Mouse (Mus musculus): ENCODE measurements around the gene Bcl2. TPM values are rescaled to one million over a fixed set of nuclear protein-coding genes. Genes with fewer than 3 reads are reported as not detected.

The Bcl2 gene
- total and polyA plus RNA-seq, 3 experiments, result 4.5 to 13.6 (median 8.7) TPM

DNA sequence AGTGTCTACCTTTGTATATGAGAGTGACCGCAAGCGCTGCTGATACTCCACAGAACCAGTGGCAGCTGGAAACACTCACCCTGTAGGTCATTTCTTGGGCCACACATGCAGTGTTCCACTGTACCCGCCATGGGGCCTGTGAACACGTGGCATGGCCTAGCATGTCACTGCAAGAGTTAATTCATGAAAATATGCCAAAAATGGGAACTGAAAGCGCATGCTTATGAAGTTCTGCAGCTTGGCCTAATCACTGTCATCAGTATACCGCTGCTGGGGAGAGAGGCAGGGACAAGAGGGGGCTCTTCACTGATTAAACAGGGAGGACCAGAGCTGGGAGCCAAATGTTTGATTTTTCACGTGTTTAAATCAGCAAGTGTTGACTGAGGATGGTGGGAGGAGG lies 161.2 kb downstream of the Bcl2 start (continued):
- TF ChIP-seq TBP (conservative IDR thresholded peaks at IDR 0.05; ENCODE audit: low read depth, low read length) (no peak), SIN3A (IDR thresholded peaks at IDR 0.05; ENCODE audit: low read length) (peak; percentile 45; the same call in 1 of the 2 replicates), POLR2A (IDR thresholded peaks at IDR 0.05; ENCODE audit: low read depth, low read length) (no peak), HCFC1 (IDR thresholded peaks at IDR 0.05; ENCODE audit: low read depth, low read length) (0 out of 2 replicates have a peak, but pooled peaks have one; percentile 21), CHD2 (IDR thresholded peaks at IDR 0.05; ENCODE audit: low read length) (no peak), USF1 (IDR thresholded peaks at IDR 0.05; ENCODE audit: low read depth, low read length) (peak; percentile 67), JUN (IDR thresholded peaks at IDR 0.05; ENCODE audit: insufficient read depth, low read depth, low read length) (no peak), PAX5 (IDR thresholded peaks at IDR 0.05; ENCODE audit: low read length) (no peak), ZC3H11A (IDR thresholded peaks at IDR 0.05; ENCODE audit: low read depth, low read length) (no peak), NRF1 (IDR thresholded peaks at IDR 0.05; ENCODE audit: low read depth, low read length) (peak; percentile 61), ZNF384 (IDR thresholded peaks at IDR 0.05; ENCODE audit: low read depth, low read length) (no peak), IRF4 (IDR thresholded peaks at IDR 0.05; ENCODE audit: low read depth, low read length) (peak; percentile 98), MAX (IDR thresholded peaks at IDR 0.05; ENCODE audit: low read length) (peak; percentile 99), CTCF (conservative IDR thresholded peaks at IDR 0.05 in 1 of 2, IDR thresholded peaks at IDR 0.05 in 1 of 2; ENCODE audit: low read depth in 2 of 2, low read length in 2 of 2) (no peak), GABPA (IDR thresholded peaks at IDR 0.05; ENCODE audit: insufficient replicate concordance, low read depth, low read length) (no peak)

DNA sequence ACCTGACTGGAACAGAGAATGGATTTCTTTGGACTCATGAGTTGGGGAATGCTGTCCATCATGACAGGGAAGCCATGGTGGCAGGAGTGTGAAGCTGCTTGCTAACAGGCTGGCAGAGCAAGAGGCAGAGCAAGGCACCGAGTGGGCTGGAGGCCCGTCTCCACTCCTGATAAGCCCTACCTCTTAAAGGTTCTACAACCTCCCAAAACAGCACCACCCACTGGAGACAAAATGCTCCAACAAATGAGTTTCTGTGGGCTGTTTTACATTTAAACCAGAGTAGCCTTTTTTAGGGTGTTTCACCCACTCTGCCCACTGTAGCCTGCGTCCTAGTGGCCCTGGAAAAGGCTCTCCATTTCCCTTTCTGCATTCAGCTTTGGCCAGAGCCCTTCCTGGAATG lies 163.5 kb downstream of the Bcl2 start:
- peak in 1 of 2 experiments; percentile 31; a peak in 2 of 4 replicates for TF ChIP-seq CTCF (conservative IDR thresholded peaks at IDR 0.05 in 1 of 2, IDR thresholded peaks at IDR 0.05 in 1 of 2; ENCODE audit: low read depth in 2 of 2, low read length in 2 of 2)
- TF ChIP-seq RAD21 (IDR thresholded peaks at IDR 0.05; ENCODE audit: low read depth, low read length), result peak; percentile 1
- TF ChIP-seq SMC3 (IDR thresholded peaks at IDR 0.05; ENCODE audit: low read depth, low read length), result peak; percentile 30
- no peak for TF ChIP-seq BHLHE40 (IDR thresholded peaks at IDR 0.05; ENCODE audit: low read depth, low read length)
- Histone ChIP-seq H3K9me3 (replicated peaks; ENCODE audit: low read length) (no peaks in the 10 kb centered on the region), H3K79me2 (replicated peaks; ENCODE audit: control insufficient read depth, extremely low read depth, insufficient read depth, poor library complexity, severe bottlenecking) (no peaks in the 10 kb centered on the region), H3K27me3 (replicated peaks) (no peaks in the 10 kb centered on the region), H3K4me1 (ENCODE audit: control insufficient read depth in 1 of 2, insufficient read depth in 2 of 2) (peaks cover 60 to 98% of the 10 kb centered on the region in 2 experiments), H3K9ac (ENCODE audit: insufficient read depth, low read depth) (no peak overlapping the region), H3K4me2 (ENCODE audit: insufficient read depth, low read depth, poor library complexity, severe bottlenecking) (no peak overlapping the region), H3K27ac (ENCODE audit: insufficient read depth, low read depth) (no peak overlapping the region), H3K4me3 (replicated peaks in 1 of 3; ENCODE audit: low read depth in 2 of 3, low read length in 2 of 3, poor library complexity in 1 of 3) (no peak overlapping the region), H3K36me3 (replicated peaks in 1 of 2; ENCODE audit: control insufficient read depth in 1 of 2, insufficient read depth in 1 of 2, low read length in 1 of 2) (peaks cover 0 to 2% of the 10 kb centered on the region in 2 experiments)
- dilution Hi-C loops (cut with MboI; ENCODE audit: extremely low pct_ligation_motif_present, extremely low pct_unique_long_range_greater_than_20kb, low sequenced_read_pairs) (no loop called here), in situ Hi-C loops (cut with MboI; ENCODE audit: low pct_ligation_motif_present, low pct_unique_long_range_greater_than_20kb, low sequenced_read_pairs) (no loop called here)
- no peak for DNase-seq (ENCODE audit: extremely low read depth)

DNA sequence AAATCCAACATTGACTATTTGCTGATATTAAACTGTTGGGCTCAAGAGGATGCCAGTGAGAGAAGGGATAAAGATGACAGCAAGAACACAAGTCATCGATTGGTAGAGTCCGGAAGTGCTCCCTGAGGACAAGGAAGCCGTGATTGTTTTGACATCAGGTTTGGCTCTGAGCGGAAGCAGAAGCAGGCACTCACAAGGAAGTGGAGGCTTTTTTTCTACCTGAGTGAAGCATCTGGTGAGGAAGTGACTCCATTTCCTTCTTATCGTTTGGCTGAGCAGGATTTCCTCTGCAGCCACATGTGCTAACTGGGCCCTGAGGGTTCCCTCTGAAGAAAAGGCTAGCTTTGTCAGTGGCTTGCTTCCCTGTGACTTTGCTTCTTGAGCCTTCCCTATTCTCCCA lies 165.0 kb downstream of the Bcl2 start:
- Histone ChIP-seq H3K27me3 (replicated peaks) (no peaks in the 10 kb centered on the region), H3K9me3 (replicated peaks; ENCODE audit: low read length) (no peaks in the 10 kb centered on the region), H3K79me2 (replicated peaks; ENCODE audit: control insufficient read depth, extremely low read depth, insufficient read depth, poor library complexity, severe bottlenecking) (no peaks in the 10 kb centered on the region), H3K36me3 (replicated peaks in 1 of 2; ENCODE audit: control insufficient read depth in 1 of 2, insufficient read depth in 1 of 2, low read length in 1 of 2) (peaks cover 0 to 2% of the 10 kb centered on the region in 2 experiments), H3K27ac (ENCODE audit: insufficient read depth, low read depth) (peak overlapping the region; percentile 28; the same call in 1 of the 2 replicates), H3K4me2 (ENCODE audit: insufficient read depth, low read depth, poor library complexity, severe bottlenecking) (no peak overlapping the region), H3K9ac (ENCODE audit: insufficient read depth, low read depth) (no peak overlapping the region), H3K4me1 (ENCODE audit: control insufficient read depth in 1 of 2, insufficient read depth in 2 of 2) (peaks cover 48 to 94% of the 10 kb centered on the region in 2 experiments), H3K4me3 (replicated peaks in 1 of 3; ENCODE audit: low read depth in 2 of 3, low read length in 2 of 3, poor library complexity in 1 of 3) (no peak overlapping the region)
- dilution Hi-C loops (cut with MboI; ENCODE audit: extremely low pct_ligation_motif_present, extremely low pct_unique_long_range_greater_than_20kb, low sequenced_read_pairs), result loop anchor here (25.0 kb wide), 1 partner anchor 163 kb away; the partner anchor contains the start of gene Bcl2
- DNase-seq (ENCODE audit: extremely low read depth), result no peak
- in situ Hi-C loops (cut with MboI; ENCODE audit: low pct_ligation_motif_present, low pct_unique_long_range_greater_than_20kb, low sequenced_read_pairs), result loop anchor here (5.0 kb wide), 1 partner anchor 163 kb away; the partner anchor contains the start of gene Bcl2
- 0 out of 2 replicates have a peak, but pooled peaks have one; percentile 51 for TF ChIP-seq MYC (IDR thresholded peaks at IDR 0.05; ENCODE audit: low read depth, low read length)
- TF ChIP-seq ELF1 (IDR thresholded peaks at IDR 0.05; ENCODE audit: low read depth, low read length), result 0 out of 2 replicates have a peak, but pooled peaks have one; percentile 40
- TF ChIP-seq TBP (conservative IDR thresholded peaks at IDR 0.05; ENCODE audit: low read depth, low read length), result no peak
- TF ChIP-seq E2F4 (IDR thresholded peaks at IDR 0.05; ENCODE audit: insufficient replicate concordance, low read depth, low read length), result no peak
- no peak for TF ChIP-seq NELFE (IDR thresholded peaks at IDR 0.05; ENCODE audit: low read depth, low read length)
- TF ChIP-seq MEF2A (IDR thresholded peaks at IDR 0.05; ENCODE audit: borderline replicate concordance, low read depth, low read length), result 0 out of 2 replicates have a peak, but pooled peaks have one; percentile 3
- peak; percentile 50; the same call in 1 of the 2 replicates for TF ChIP-seq ZNF384 (IDR thresholded peaks at IDR 0.05; ENCODE audit: low read depth, low read length)
- TF ChIP-seq MAX (IDR thresholded peaks at IDR 0.05; ENCODE audit: low read length), result 0 out of 2 replicates have a peak, but pooled peaks have one; percentile 42
- peak; percentile 45 for TF ChIP-seq ETS1 (conservative IDR thresholded peaks at IDR 0.05; ENCODE audit: low read depth, low read length)
- 0 out of 2 replicates have a peak, but pooled peaks have one; percentile 21 for TF ChIP-seq MXI1 (IDR thresholded peaks at IDR 0.05; ENCODE audit: low read depth, low read length)
